Mouse (Mus musculus) lung, postnatal 0 days (tissue): ENCODE data around the gene Pde10a.

Experiments used
- CTCF ChIP-seq: IDR thresholded peaks from 2 replicates; pipeline ENCODE4 v1.5.1; 2016; ENCODE audit warnings: antibody characterized with exemption, mild to moderate bottlenecking
- EP300 ChIP-seq: IDR thresholded peaks from 2 replicates; pipeline ENCODE4 v1.6.1; 2016; ENCODE audit warnings: antibody characterized with exemption, mild to moderate bottlenecking, control low read depth

DNA sequence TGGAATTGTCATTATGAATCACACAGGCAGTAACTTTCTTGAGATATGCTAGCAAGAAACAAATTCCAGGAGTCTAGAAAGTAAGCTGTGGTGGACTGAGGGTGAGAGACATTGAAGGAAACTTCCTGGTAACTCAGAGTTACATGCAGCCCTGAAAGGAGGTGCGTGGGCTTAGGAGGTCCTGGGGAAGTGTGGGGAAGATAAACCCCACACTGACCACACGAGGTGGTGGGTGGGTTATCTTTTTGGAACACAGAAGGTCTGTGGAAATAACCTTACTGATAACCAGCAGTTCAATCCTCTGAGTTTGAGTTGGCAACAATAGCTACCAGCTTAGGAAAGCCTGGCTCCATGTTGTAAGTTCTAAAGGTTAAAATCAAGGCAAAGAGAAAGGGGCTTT is 272.5 kb downstream of the Pde10a start:
- TF ChIP-seq EP300 (no peak), CTCF (no peak)
